Mouse (Mus musculus): Measurements from ENCODE around the gene Man2b1.

DNA sequence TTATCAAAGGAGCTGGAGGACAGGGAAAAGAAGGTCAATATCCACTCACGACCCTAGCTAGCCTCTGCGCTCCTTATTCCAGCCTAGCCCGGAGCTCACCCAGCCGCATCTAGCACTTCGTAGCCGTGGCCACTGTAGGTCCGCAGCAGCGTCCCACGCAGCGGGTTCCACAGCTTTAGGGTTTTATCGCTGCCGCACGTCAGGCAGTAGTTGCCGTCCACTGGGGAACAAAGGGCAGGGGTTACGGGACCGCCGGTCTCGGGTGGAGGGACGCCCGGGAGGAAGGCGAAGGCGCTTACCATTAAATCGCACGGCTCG is 2.9 kb upstream of the Man2b1 start:
- TF ChIP-seq POLR2A (IDR thresholded peaks at IDR 0.05; ENCODE audit: low read depth, low read length) (no peak), CTCF (IDR thresholded peaks at IDR 0.05; ENCODE audit: borderline replicate concordance, insufficient read depth, low read length) (no peak)

Data from embryonic fibroblast, embryonic 13.5 days (primary cell).